Mouse (Mus musculus): ENCODE data around the gene Mrpl48.

Mrpl48 gene

DNA sequence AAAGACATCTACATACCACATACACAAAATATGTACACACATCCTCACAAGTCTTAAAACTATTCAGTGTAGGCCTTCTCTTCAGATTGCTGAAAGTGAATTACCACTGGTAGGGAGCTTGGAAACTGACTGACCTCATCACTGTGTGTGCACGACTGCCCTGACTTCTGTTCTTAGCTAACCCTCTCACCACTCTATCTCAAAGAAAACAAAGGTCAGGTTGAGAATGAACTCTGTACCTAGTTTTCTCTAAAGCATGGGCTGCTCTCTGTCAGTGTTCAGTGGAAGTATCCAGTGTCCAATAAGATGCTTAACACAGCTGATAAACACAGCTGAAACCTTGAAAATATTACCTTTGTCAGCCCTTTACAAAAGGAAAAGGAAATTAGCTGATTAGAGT is 63.7 kb downstream of the Mrpl48 start:
- in situ Hi-C loops (cut with MboI; ENCODE audit: low pct_unique_long_range_greater_than_20kb in 1 of 2, low sequenced_read_pairs in 2 of 2, unreplicated experiment in 1 of 2) = no loop called here

DNA sequence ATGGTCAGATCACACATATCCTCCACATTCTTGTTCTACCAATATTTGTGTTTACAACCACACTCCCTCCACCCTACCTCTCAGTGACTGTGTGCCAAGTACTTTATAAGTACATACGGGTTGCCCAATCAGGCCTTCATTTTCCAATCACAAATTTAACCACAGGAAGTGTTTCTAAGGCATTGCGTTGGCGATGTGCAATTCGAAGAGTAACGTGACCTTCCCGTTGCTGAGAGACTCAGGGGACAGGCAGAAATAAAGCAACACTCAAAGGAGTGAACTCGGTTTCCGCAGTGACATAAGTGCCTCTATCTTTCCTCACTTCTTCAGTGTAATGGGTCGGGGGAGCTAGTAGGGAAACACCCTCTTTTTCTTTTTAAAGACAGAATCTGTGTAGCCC is 68.6 kb downstream of the Mrpl48 start:
- in situ Hi-C loops (cut with MboI; ENCODE audit: low pct_unique_long_range_greater_than_20kb in 1 of 2, low sequenced_read_pairs in 2 of 2, unreplicated experiment in 1 of 2) = no loop called here

DNA sequence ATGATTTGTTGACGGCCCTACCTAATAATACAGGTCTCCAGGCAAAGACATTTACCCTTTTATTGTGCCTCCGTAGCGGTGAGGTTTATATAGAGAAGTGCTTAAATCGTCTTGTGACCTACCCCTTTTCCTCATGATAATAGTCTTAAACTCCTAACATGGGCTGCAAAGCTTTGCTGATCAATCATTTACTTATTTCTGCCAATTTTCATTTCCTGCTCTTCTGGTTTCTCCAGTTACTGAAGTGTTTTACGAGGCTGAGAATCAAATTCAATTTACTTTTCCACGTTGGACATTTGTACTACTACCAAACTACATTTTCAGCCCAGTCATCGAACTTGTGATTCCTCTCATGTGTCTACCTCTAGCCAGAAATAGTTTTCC is 70.6 kb downstream of the Mrpl48 start:
- in situ Hi-C loops (cut with MboI; ENCODE audit: low pct_unique_long_range_greater_than_20kb in 1 of 2, low sequenced_read_pairs in 2 of 2, unreplicated experiment in 1 of 2) = no loop called here

DNA sequence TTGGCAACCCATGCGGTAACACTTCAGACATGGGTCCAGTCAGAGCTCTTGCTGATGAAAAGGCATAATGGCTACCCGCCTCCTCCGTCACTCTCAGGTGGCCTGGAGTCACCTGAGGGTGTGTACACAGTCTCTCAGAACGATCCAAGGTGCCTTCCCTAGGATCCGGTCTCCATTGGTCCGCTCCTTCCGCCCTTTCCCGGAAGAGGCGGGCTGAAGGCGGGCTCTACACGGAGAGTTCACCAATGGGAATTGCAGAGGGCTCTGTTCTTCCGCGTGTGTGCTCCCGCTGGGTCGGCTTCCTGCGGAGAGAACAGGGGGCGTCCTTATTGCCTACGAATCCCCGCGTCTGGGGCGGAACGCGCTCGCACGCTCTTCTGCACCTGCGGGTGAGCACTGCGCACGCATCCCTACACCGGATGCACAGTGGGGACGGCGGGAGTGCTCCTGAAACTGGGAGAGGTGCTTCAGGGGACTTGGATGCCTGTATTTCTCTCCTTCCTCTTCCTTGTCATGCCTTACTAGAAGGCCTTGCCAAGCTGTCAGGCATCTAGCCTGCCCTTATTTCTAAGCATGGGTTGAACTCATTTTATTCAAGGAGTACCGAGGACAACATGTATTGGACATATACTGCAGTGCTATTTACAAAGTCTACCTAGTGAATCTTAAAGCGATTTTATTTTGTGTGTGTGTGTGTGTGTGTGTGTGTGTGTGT is 71.1 kb downstream of the Mrpl48 start, which contains the start of gene Coa4:
Gene Coa4 (plus strand): TSS at position 268 of the 715 bp plus-strand sequence.
- in situ Hi-C loops (cut with MboI; ENCODE audit: low pct_unique_long_range_greater_than_20kb in 1 of 2, low sequenced_read_pairs in 2 of 2, unreplicated experiment in 1 of 2) = no loop called here

GRCm38 (mm10) chr7:100535831-100536230 is 72.3 kb downstream of the Mrpl48 start:
- in situ Hi-C loops (cut with MboI; ENCODE audit: low pct_unique_long_range_greater_than_20kb in 1 of 2, low sequenced_read_pairs in 2 of 2, unreplicated experiment in 1 of 2) = no loop called here

GRCm38 (mm10) chr7:100534216-100534615 is 73.9 kb downstream of the Mrpl48 start:
- in situ Hi-C loops (cut with MboI; ENCODE audit: low pct_unique_long_range_greater_than_20kb in 1 of 2, low sequenced_read_pairs in 2 of 2, unreplicated experiment in 1 of 2) = no loop called here

- in situ Hi-C loops (cut with MboI; ENCODE audit: low pct_unique_long_range_greater_than_20kb in 1 of 2, low sequenced_read_pairs in 2 of 2, unreplicated experiment in 1 of 2) = no loop called here
These were observed 74.6 kb downstream of the Mrpl48 start for GRCm38 (mm10) chr7:100533503-100533902.

DNA sequence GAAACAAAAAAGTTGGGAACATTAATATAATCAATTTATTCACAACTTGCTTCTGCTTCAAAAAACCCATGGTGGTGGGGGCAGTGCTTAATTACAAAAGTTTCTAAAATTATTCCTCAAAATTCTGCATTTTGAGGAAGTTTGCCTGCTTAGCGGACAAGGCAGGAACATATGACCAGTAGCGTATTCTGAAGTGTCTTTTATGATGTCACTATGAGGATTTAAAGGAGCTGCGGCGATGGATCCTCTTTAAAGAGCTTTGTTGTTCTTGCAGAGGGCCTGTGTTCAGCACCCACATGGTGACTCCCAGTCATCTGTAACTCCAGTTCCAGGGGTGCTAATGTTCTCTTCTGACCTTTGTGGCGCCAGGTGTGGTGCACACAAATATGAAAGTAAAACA is 77.3 kb downstream of the Mrpl48 start:
- in situ Hi-C loops (cut with MboI; ENCODE audit: low pct_unique_long_range_greater_than_20kb in 1 of 2, low sequenced_read_pairs in 2 of 2, unreplicated experiment in 1 of 2) = no loop called here

DNA sequence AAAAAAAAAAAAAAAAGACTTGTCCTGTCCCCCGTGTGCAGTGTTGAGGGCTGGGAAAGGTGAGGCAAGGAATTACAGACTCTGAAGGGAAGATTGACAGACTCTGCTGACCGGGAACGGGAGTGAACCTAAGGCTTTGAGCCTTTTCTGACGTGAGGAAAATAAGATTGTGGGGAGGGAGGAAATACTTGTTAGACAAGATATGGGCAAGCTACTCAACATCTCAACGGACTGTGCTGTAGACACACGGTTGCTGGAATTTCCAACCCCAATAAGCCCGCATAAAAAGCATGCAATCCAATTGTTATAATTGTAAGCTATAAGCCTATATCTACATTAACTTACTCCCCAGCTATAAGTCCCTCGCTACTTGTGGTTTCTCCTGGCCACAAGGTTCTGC is 83.4 kb downstream of the Mrpl48 start:
- in situ Hi-C loops (cut with MboI; ENCODE audit: low pct_unique_long_range_greater_than_20kb in 1 of 2, low sequenced_read_pairs in 2 of 2, unreplicated experiment in 1 of 2) = no loop called here

- in situ Hi-C loops (cut with MboI; ENCODE audit: low pct_unique_long_range_greater_than_20kb in 1 of 2, low sequenced_read_pairs in 2 of 2, unreplicated experiment in 1 of 2) = no loop called here
These were observed 85.9 kb downstream of the Mrpl48 start for GRCm38 (mm10) chr7:100522222-100522621.

DNA sequence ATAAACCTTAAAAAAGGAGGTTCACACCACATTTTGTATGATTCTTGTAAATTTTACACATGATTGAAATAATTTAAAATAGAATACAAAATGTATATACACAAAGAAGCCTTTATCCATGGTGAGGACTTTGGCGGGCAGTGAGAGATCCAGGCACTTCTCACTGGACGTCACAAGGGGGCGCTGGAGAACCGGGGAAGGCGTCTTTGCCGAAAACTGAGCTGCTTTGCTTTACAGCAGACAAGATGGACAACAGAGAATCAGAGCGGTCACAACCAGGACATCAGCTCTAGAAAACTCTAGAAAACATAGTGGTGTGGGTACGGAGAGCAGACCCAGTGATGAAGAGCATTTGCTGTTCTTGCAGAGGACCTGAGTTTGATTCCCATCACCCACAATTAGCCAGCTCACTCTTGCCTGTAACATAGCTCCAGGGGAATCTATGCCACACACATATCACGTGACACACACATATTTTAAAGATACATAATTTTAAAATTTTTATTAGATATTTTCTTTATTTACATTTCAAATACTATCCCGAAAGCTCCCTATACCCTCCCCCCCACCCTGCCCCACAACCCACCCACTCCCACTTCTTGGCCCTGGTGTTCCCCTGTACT is 87.3 kb downstream of the Mrpl48 start:
- in situ Hi-C loops (cut with MboI; ENCODE audit: low pct_unique_long_range_greater_than_20kb in 1 of 2, low sequenced_read_pairs in 2 of 2, unreplicated experiment in 1 of 2) = no loop called here

- in situ Hi-C loops (cut with MboI; ENCODE audit: low pct_unique_long_range_greater_than_20kb in 1 of 2, low sequenced_read_pairs in 2 of 2, unreplicated experiment in 1 of 2) = no loop called here
These were observed 87.9 kb downstream of the Mrpl48 start for GRCm38 (mm10) chr7:100520204-100520603.

DNA sequence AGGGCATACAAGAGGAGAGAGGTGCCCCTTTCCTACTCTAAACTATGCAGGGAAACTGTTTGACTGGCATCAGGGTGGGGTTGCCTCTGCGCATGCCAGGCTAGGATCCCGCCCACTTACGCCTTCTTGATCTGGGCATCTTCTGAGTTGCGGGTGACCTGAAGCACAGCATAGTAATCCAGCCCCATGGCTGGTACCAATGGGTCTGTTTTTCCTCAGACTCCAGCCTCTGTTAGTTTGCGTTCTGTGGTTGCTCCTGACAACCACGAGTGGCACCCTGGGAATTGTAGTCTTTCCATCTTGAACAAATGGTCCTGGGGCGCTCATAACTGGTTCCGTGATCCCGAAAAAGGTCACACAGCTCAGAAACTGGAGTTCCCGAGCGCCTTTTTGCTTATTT is 93.5 kb downstream of the Mrpl48 start, which contains the start of gene Dnajb13:
Gene Dnajb13 (minus strand): TSS at position 388 of the 400 bp plus-strand sequence.
- in situ Hi-C loops (cut with MboI; ENCODE audit: low pct_unique_long_range_greater_than_20kb in 1 of 2, low sequenced_read_pairs in 2 of 2, unreplicated experiment in 1 of 2) = no loop called here

DNA sequence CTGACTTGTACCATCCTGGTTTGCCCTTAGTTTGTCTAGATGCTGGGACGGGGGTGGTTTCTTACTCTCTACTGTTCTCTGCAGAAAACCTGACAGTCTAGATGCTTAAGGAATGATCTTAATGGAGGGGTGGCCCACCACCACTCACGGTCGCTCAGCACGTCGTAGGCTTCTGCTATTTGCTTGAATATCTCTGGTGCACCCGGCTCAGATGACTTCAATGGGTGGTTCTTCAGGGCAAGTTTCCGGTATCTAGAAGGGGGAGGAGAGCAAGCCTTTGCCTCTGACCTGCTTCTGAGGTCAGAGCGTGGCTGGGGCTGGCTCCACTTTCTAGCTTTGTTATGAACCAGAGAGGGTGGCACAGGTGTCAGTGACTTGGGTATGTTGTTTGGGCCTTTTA is 96.5 kb downstream of the Mrpl48 start:
- in situ Hi-C loops (cut with MboI; ENCODE audit: low pct_unique_long_range_greater_than_20kb in 1 of 2, low sequenced_read_pairs in 2 of 2, unreplicated experiment in 1 of 2) = no loop called here

DNA sequence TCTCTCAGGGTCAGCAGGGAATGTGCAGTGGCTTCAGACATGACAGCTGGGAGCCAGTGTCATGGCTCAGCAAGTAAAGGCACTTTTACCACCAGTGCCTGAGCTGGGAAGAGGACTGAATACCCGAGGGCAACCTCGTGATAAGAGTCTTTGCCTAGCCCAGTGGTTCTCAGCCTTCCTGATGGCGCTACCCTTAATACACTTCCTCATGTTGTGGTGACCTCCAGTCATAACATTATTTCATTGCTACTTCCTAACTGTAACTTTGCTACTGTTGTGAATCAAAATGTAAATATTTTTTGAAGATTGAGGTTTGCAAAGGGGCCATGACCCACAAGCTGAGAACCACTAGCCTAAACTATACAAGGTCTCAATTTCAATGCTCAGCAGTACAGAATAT is 99.4 kb downstream of the Mrpl48 start:
- in situ Hi-C loops (cut with MboI; ENCODE audit: low pct_unique_long_range_greater_than_20kb in 1 of 2, low sequenced_read_pairs in 2 of 2, unreplicated experiment in 1 of 2) = no loop called here

DNA sequence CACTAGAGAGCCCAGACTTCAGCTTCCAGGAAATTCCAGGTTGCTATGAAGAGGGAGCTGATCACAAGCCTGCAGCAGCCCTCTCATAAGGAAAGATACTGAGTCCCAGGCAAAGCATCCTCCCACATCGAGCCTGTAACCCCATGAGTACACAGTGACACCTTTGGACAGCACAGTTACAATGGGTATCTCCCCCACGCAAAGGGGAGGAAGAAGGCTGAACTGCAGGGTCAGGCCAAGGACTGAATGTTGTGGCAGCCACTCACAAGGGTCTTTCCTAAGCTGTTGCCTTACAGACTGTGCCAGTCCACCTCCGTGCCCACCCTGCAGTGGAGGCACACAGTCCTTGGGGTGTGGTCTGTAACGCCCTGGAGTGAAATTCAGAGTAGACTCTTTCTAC is 101.6 kb downstream of the Mrpl48 start:
- in situ Hi-C loops (cut with MboI; ENCODE audit: low pct_unique_long_range_greater_than_20kb in 1 of 2, low sequenced_read_pairs in 2 of 2, unreplicated experiment in 1 of 2) = no loop called here

- in situ Hi-C loops (cut with MboI; ENCODE audit: low pct_unique_long_range_greater_than_20kb in 1 of 2, low sequenced_read_pairs in 2 of 2, unreplicated experiment in 1 of 2) = no loop called here
These were observed 103.2 kb downstream of the Mrpl48 start for GRCm38 (mm10) chr7:100504740-100505487.

GRCm38 (mm10) chr7:100503076-100503475 is 105.0 kb downstream of the Mrpl48 start:
- in situ Hi-C loops (cut with MboI; ENCODE audit: low pct_unique_long_range_greater_than_20kb in 1 of 2, low sequenced_read_pairs in 2 of 2, unreplicated experiment in 1 of 2) = no loop called here

- in situ Hi-C loops (cut with MboI; ENCODE audit: low pct_unique_long_range_greater_than_20kb in 1 of 2, low sequenced_read_pairs in 2 of 2, unreplicated experiment in 1 of 2) = no loop called here
These were observed 105.7 kb downstream of the Mrpl48 start for GRCm38 (mm10) chr7:100502374-100502922.
